Mouse (Mus musculus): ENCODE results near the gene Bpifb4.

The Bpifb4 gene

GRCm38 (mm10) chr2:153937843-153938242 is at the start of gene Bpifb4:
Bpifb4 (plus strand) TSS chr2:153938212.
- DNase-seq (ENCODE audit: low read depth, low spot score) = no peak

GRCm38 (mm10) chr2:153899111-153899510 is 38.9 kb upstream of the Bpifb4 start:
- DNase-seq (ENCODE audit: low read depth, low spot score) = no peak

GRCm38 (mm10) chr2:153900088-153900487 is 37.9 kb upstream of the Bpifb4 start, which contains the start of gene Bpifb6:
Bpifb6 (plus strand) TSS chr2:153900388.
- no peak for DNase-seq (ENCODE audit: low read depth, low spot score)

GRCm38 (mm10) chr2:153902726-153903125 is 35.3 kb upstream of the Bpifb4 start:
- no peak for DNase-seq (ENCODE audit: low read depth, low spot score)

- no peak for DNase-seq (ENCODE audit: low read depth, low spot score)
Observed at GRCm38 (mm10) chr2:153906626-153907025, 31.4 kb upstream of the Bpifb4 start.

- no peak for DNase-seq (ENCODE audit: low read depth, low spot score)
Observed at GRCm38 (mm10) chr2:153914151-153914550, 23.9 kb upstream of the Bpifb4 start.

GRCm38 (mm10) chr2:153917930-153918329 is 20.1 kb upstream of the Bpifb4 start, which contains the start of gene Bpifb3:
Bpifb3 (plus strand) TSS chr2:153918230.
- DNase-seq (ENCODE audit: low read depth, low spot score) = no peak

GRCm38 (mm10) chr2:153921246-153921645 is 16.8 kb upstream of the Bpifb4 start:
- no peak for DNase-seq (ENCODE audit: low read depth, low spot score)

- no peak for DNase-seq (ENCODE audit: low read depth, low spot score)
Observed at GRCm38 (mm10) chr2:153929871-153930413, 8.1 kb upstream of the Bpifb4 start.

GRCm38 (mm10) chr2:153931125-153931524 is 6.9 kb upstream of the Bpifb4 start:
- no peak for DNase-seq (ENCODE audit: low read depth, low spot score)

- no peak for DNase-seq (ENCODE audit: low read depth, low spot score)
Observed at GRCm38 (mm10) chr2:153933311-153933710, 4.7 kb upstream of the Bpifb4 start.

- DNase-seq (ENCODE audit: low read depth, low spot score) = no peak
Observed at GRCm38 (mm10) chr2:153935348-153935747, 2.7 kb upstream of the Bpifb4 start.

GRCm38 (mm10) chr2:153943537-153943936 is 5.5 kb downstream of the Bpifb4 start:
- peak; percentile 31 for DNase-seq (ENCODE audit: low read depth, low spot score)

GRCm38 (mm10) chr2:153944567-153944966 is 6.6 kb downstream of the Bpifb4 start:
- no peak for DNase-seq (ENCODE audit: low read depth, low spot score)

- DNase-seq (ENCODE audit: low read depth, low spot score) = peak; percentile 48
Observed at GRCm38 (mm10) chr2:153952897-153953296, 14.9 kb downstream of the Bpifb4 start.

GRCm38 (mm10) chr2:153953836-153954235 is 15.8 kb downstream of the Bpifb4 start:
- DNase-seq (ENCODE audit: low read depth, low spot score) = peak; percentile 42

GRCm38 (mm10) chr2:153962821-153963331 is 24.9 kb downstream of the Bpifb4 start:
- DNase-seq (ENCODE audit: low read depth, low spot score) = no peak

- DNase-seq (ENCODE audit: low read depth, low spot score) = no peak
Observed at GRCm38 (mm10) chr2:153963334-153963733, 25.3 kb downstream of the Bpifb4 start.

- DNase-seq (ENCODE audit: low read depth, low spot score) = no peak
Observed at GRCm38 (mm10) chr2:153970221-153970620, 32.2 kb downstream of the Bpifb4 start.

GRCm38 (mm10) chr2:153974582-153974981 is 36.6 kb downstream of the Bpifb4 start, which contains the start of gene Bpifa6:
Bpifa6 (plus strand) TSS chr2:153974945.
- no peak for DNase-seq (ENCODE audit: low read depth, low spot score)

- peak; percentile 35 for DNase-seq (ENCODE audit: low read depth, low spot score)
Observed at GRCm38 (mm10) chr2:153995770-153996169, 57.8 kb downstream of the Bpifb4 start.

- no peak for DNase-seq (ENCODE audit: low read depth, low spot score)
Observed at GRCm38 (mm10) chr2:154000501-154000900, 62.5 kb downstream of the Bpifb4 start.

GRCm38 (mm10) chr2:154001056-154001455 is 63.0 kb downstream of the Bpifb4 start:
- no peak for DNase-seq (ENCODE audit: low read depth, low spot score)

GRCm38 (mm10) chr2:154004456-154004855 is 66.4 kb downstream of the Bpifb4 start:
- no peak for DNase-seq (ENCODE audit: low read depth, low spot score)
